Mouse (Mus musculus) layer of hippocampus, adult 18-20 months (tissue): ENCODE results near the gene Gm4305. TPM values are rescaled to one million over a fixed set of nuclear protein-coding genes. Genes with fewer than 3 reads are reported as not detected.
A peak's percentile ranks its signal among the peaks of the same experiment; 100 is the strongest.
"Not testable (repeated sequence)": the region's sequence is repeated elsewhere in the genome, so short reads cannot be mapped to it uniquely, and the experiment has no call there.

Experiments used
- DNase-seq, 2 experiments: peaks; one replicate each; pipeline ENCODE4 v3.0.0; 2022; ENCODE audit warnings: low spot score in 2 of 2
- long read RNA-seq: library from polyadenylated mRNA; stranded (forward); transcript quantifications from one replicate; pipeline ENCODE4 v2.0.0, GENCODE M21; 2021
- total RNA-seq, 2 experiments: library from RNA; stranded (reverse); gene quantifications; 2 replicates each; pipeline ENCODE4 v1.2.3; 2021

Gene Gm4305
- not detected for total RNA-seq
- long read RNA-seq: 0 reads

- DNase-seq: not testable (repeated sequence)
Observed at GRCm38 (mm10) chr10:100350793-100351192, at the start of gene Gm4305. Gene Gm4305 (plus strand): TSS chr10:100351093.

DNA sequence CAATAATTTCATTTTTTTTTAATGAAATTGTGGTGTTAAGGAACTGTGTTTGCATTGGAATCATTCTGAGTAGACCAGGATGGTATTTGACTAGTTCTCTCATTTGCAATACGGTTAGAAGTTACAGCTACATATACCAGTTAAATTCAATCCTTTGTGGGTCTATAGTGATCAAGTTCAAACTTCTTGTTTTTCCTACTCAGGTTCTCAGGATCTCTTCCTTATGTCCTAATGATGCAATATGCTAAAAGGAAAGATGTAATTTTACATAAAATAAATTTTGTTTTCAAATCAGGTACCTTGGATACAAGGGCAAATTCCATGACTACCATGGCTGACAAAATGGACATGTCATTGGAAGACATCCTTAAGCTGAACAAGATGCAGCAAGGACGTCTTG, 15.5 kb upstream of the Gm4305 start, which contains the start of gene Gm4301:
TSS of gene Gm4301 (plus strand) at position 301 of the 400 bp plus-strand sequence.
- not testable (repeated sequence) for DNase-seq

DNA sequence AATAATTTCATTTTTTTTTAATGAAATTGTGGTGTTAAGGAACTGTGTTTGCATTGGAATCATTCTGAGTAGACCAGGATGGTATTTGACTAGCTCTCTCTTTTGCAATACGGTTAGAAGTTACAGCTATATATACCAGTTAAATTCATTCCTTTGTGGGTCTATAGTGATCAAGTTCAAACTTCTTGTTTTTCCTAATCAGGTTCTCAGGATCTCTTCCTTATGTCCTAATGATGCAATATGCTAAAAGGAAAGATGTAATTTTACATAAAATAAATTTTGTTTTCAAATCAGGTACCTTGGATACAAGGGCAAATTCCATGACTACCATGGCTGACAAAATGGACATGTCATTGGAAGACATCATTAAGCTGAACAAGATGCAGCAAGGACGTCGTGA, 10.4 kb upstream of the Gm4305 start, which contains the start of gene Gm4302:
TSS of gene Gm4302 (plus strand) at position 301 of the 400 bp plus-strand sequence.
- not testable (repeated sequence) for DNase-seq

GRCm38 (mm10) chr10:100345672-100346071, 5.2 kb upstream of the Gm4305 start, which contains the start of gene Gm4303:
Gene Gm4303 (plus strand): TSS chr10:100345972.
- DNase-seq: not testable (repeated sequence)

DNA sequence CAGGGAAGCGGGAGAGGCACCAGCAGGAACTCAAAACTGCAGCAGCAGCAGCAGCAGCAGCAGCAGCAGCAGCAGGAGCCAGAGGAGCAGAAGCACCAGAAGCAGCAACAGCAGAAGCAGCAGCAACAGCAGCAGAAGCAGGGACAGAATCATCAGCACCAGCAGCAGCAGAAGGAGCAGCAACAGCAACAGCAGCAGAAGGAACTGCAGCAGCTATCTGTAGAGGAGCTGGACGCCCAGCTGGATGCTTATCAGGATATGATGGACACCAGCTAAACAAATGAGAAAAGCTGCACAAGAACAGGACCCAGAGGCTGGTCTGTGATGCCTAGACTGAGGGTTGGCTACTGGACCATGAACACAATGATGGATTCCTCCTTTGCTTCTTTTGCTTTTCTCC, 5.9 kb downstream of the Gm4305 start:
- DNase-seq: peak; percentile 0 to 3

GRCm38 (mm10) chr10:100361038-100361437, 10.1 kb downstream of the Gm4305 start, which contains the start of gene Gm4307:
Gene Gm4307 (plus strand): TSS chr10:100361338.
- DNase-seq: not testable (repeated sequence)

GRCm38 (mm10) chr10:100382460-100382859, 31.6 kb downstream of the Gm4305 start, which contains the start of gene Gm4312:
Gene Gm4312 (minus strand): TSS chr10:100382560.
- not testable (repeated sequence) for DNase-seq

Other genes starting within 250 kb of the Gm4305 start
- gene Gm4301, start 15.4 kb upstream of the Gm4305 start, total RNA-seq: not detected
- gene Gm4302, start 10.3 kb upstream of the Gm4305 start, total RNA-seq: not detected
- not detected for gene Gm4303, start 5.1 kb upstream of the Gm4305 start, total RNA-seq
- not detected for gene Gm4307, start 10.2 kb downstream of the Gm4305 start, total RNA-seq
- gene Gm4312, start 31.5 kb downstream of the Gm4305 start, total RNA-seq: not detected
- 10 to 100 TPM; 11.9 to 13.4 TPM for gene Tmtc3, start 136.3 kb downstream of the Gm4305 start, total RNA-seq
- 10 to 100 TPM; 13.6 to 13.8 TPM for gene Cep290, start 136.5 kb downstream of the Gm4305 start, total RNA-seq
- gene 4930430F08Rik, start 239.3 kb downstream of the Gm4305 start, total RNA-seq: 10 to 100 TPM; 29.1 to 30.9 TPM
- gene 1700017N19Rik, start 239.4 kb downstream of the Gm4305 start, total RNA-seq: not detected